Mouse (Mus musculus) c-Kit-negative CD71-positive TER-119-positive erythroid progenitor cells, embryonic 14.5 days (primary cell): ENCODE results near the gene Lgals9.

Experiments used
- DNase-seq: peaks from one replicate; pipeline ENCODE4 v3.0.0-alpha.2; 2013; ENCODE audit warnings: low read depth, low spot score

Gene Lgals9

GRCm38 (mm10) chr11:78984483-78985177 lies at the start of gene Lgals9:
Gene Lgals9, minus strand, starts transcription at chr11:78984946.
- DNase-seq, result no peak

DNA sequence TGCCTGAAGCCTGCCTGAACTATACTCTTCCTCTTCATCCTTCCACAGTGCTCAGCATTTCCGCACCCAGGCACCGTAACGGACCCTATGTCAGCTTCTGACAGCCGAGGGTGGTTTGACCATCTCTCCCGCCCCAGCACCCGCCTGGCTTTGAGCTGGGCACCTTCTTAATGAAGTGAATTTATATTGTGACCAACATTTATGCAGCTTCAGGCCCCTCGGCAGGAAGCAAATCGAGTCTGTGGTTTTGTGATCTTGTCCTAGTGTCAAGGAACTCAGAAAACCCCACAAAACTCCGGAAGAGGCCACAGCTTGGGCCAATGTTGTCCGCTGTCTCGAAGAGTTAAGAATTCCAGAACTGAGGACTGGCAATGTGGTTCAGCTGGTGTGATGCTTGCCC lies 48.9 kb upstream of the Lgals9 start:
- no peak for DNase-seq

DNA sequence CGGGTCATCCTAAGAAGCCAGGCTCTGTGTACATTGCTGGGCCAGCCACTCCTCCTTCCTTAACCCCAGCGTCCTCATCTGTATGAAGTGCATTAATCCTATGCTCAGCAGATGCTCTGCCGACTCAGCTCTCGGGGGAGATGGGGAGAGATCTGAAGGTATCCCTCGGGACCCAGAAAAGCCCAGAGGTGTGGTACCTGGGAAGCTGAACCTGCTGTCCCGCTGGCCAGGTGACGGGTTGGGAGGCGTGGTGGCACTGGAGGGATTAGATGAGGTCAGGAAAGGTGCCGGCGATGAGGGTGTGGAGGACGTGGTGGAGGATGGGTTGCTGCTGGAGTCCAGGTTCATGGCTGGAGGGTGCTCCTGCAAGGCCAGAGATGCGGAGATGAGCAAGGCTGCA lies 48.3 kb upstream of the Lgals9 start:
- no peak for DNase-seq

DNA sequence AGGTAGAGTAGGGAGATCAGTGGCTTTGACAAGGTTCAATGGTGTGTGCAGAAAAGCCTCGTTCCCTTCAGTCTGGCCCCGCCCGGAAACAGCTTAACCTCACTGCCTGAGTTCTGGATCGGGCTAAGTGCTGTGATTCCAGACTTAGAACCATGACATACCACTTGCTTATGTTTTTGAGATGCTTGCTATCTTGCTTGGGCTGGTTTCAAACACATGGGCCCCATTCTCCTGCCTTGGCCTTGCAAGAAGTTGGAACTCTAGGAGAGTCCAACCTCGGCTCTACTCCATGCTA lies 46.7 kb upstream of the Lgals9 start:
- DNase-seq, result no peak

- DNase-seq, result peak; percentile 58
Measured at GRCm38 (mm10) chr11:79030570-79031451, 46.1 kb upstream of the Lgals9 start.

DNA sequence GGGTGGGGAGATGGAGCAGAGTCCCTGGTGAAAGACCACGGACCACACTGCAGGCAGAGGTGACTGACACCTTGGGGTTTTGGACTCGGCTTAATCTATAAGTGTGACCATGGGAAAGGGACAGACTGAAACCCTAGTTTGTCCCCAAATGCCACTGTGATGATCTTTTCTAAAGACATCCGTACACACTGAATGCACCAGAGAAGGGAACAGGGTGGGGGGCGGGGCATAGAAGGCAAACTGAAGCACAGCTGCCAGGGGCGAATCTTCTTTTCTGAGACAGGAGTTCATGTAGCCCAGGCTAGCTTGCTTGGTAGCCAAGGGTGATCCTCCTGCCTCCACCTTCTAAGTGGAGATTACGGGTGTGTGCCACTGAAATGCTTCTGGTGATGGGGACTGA lies 39.0 kb upstream of the Lgals9 start:
- no peak for DNase-seq

- DNase-seq, result no peak
Measured at GRCm38 (mm10) chr11:79023342-79023741, 38.6 kb upstream of the Lgals9 start.

GRCm38 (mm10) chr11:79022836-79023235 lies 38.1 kb upstream of the Lgals9 start:
- DNase-seq, result no peak

DNA sequence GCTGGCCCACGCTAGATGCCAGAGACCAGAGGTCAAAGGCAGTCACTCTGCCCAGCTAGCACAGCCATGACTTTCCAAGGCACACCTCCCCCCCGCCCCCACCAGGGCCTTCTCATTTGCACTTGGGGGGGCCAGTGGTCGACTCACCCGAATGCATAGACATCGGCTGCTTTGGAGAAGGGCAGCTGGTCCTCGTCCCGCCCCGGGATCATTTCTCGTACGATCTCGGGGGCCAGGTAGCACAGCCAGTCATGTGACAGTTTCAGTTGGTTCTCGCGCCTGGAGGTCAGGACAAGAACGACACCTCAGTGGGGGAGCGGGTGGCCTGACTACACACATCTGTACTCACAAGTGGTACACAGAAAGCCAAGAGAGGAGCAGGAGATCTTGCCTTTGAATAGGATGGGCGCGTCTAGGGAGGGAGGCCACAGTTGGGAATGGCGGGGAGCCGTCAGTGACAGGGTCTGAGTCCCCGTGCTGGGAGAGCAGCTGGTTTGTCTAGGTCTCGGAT lies 35.8 kb upstream of the Lgals9 start:
- no peak for DNase-seq

- DNase-seq, result peak; percentile 50
Measured at GRCm38 (mm10) chr11:79019839-79020534, 35.2 kb upstream of the Lgals9 start.

DNA sequence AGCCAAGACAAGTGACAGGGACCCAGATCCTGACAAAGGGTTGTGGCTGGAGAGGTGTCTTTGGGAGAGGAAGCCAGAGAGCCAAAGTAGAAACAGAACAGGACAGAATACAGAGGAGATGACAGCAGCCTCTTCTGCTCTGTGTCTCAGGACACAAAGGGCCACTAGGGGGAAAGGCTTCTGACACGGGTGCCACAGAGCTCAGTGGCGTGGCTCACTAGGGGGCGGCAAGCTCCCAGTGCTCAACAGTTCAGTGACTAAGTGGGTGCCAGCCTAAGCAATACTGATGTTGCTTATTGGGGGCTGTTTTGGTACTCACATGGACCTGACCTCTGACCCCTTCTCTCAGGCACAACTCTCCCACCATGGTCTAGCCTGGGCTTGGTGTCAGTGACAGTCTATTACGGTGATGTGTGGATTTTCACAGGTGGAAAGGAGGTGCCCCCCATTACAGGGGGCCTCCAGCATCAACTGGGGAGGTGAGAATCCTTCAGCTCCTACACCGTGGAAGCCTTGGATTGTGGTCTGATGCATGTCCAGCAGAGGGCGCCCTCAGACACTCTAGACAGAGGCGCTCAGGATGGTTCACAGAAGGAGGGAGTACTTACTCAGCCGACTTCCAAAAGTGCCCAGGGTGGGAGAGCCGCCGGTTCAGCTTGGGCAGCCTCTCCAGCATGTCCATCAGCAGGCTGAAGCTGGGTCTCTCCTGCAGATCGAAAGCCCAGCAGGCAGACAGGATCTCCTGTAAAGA lies 34.4 kb upstream of the Lgals9 start:
- DNase-seq, result peak; percentile 57

- DNase-seq, result no peak
Measured at GRCm38 (mm10) chr11:79017161-79017606, 32.4 kb upstream of the Lgals9 start.

DNA sequence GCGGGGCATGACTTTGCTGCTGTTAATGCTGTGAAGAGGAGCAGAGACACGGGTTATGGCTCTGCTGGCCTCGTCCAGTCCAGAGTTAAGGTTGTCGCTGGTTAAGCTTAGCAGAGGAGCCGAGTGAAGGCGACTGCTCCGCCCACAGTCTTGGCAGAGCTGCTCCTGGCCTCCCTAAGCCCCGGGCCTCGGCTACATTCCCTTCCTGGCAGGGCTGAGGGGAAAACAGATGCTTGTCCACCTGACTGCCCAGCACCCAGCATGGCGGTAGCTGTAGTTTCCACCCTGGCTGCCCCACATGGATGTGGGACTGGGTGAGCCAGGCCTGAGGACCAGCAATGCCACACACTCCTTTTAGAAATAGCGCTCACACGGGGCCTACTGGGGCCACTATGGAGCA lies 31.5 kb upstream of the Lgals9 start:
- DNase-seq, result no peak

DNA sequence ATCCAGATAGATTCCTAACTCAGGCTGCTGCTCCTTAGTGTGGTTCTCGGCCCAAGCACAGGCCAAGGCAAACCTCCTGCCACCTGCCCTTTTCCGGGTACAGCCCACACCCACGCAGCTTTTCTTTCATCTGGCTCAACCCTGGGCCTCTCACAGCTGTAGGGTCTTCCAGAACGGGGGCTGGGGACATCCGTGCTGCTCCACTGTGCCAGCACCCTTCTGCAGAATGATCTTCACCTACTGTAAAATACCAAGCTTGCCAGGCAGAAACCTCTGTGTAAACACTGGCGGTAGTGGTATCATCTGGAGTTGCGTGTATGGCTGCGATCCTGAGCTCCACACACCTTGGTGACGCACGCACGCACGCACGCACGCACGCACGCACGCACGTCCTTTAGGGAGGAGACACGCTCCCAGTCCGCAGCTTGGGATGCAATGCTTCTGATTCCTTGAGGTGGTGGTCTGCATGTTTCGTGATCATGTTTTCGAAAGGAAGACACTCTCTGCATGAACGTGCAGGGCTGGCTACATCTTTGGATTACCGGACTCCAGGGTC lies 31.0 kb upstream of the Lgals9 start:
- DNase-seq, result no peak

DNA sequence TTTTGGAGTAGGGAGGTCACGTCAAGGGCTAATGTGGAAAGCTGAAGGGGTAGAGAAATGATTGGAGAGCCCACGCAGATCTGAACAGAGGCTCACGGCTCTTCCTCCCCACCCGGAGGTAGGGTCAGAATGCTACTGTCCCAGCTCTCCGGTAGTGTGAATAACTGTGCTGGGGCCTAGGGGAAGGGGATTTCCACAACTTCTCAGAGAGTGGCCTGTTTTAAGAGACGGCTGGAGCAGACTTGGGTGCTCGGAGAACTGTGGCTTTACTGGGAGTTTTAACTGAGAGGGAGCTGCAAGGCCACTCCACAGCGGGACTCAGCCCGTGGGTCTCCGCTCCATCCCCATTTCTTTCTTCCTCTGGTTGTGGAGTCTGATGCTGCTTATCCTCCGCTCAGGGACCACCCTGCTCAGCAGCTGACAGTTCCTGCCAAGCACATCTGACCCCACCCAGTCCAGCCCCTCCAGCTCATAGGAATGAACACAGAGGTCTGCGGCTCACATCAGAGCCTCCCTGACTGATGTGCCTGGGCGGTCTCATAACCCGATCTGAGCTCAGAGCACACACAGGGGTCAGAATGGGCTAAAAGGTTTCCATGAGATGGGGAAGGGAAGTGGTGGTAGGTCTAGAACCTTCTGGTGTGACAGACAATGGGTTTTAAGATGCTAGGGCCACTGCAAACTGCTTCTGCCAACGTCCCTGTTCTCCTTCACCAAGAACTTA lies 30.0 kb upstream of the Lgals9 start:
- no peak for DNase-seq

DNA sequence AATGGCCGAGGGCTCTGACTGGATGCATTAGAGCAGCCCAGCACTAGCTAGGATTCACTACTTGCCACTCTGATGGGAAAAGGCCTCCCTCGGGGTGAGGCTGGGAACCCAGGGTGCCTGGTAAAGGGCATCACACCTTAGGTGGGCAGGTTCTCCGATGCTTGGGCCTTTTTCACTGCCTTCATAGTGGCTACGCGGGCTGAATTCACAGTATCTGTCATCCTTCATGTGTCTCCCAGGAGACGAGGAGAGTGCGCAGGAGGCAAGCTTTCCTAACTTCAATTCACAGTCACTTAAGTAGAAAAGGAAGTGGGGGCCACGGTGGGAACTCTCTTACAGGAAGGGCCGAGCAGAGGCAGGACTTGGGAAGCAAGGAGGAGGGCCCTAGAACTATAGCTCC lies 29.1 kb upstream of the Lgals9 start:
- DNase-seq, result no peak

DNA sequence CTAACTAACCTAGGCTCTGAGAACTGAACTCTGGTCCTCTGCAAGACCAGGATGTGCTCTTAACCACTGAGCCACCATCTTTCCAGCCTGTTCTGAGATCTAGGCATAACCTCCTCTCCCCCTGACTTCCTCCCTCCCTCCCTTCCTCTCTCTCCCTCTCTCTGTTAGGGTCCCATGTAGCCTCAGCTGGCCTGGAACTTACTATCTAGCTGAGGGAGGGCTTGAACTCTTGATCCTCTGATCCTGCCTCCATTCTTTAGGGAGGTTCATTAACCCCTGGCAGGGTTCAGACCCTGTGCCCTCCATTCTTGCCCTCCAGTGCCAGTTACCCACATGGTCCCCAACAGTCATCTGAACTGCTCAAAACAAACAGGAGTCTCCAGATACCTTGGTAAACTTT lies 28.3 kb upstream of the Lgals9 start:
- DNase-seq, result no peak

DNA sequence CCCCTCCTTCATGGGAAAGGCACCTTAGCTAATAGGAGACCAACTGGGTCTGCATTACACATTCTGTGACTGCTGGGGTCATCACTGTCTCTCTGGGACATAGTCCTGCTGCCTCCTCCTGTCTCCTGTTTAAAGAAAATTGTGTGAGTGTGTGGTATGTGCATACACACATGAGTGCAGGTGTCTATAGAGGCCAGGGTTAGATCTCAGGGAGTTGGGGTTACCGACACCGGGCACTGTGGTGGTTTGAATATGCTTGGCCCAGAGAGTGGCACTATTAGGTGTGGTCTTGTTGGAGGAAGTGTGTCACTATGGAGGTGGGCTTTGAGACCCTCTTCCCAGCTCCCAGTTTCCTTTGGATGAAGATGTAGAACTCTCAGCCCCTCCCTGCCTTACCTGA lies 27.8 kb upstream of the Lgals9 start:
- DNase-seq, result no peak

DNA sequence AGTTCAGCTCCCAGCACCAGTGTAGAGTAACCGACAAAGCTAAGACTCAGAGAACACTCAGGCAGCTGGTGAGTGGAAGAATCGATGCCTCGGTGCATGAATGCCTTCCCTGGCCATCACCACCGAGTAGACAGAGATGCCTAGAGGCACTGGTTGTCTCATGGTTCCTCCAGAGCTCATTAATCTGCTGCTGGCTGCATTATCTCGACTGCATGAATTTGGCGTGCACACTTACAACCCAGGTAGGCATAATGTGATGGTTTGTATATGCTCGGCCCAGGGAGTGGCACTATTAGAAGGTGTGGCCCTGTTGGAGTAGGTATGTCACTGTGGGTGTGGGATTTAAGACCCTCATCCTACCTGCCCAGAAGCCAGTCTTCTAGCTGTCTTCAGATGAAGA lies 24.1 kb upstream of the Lgals9 start:
- DNase-seq, result no peak

DNA sequence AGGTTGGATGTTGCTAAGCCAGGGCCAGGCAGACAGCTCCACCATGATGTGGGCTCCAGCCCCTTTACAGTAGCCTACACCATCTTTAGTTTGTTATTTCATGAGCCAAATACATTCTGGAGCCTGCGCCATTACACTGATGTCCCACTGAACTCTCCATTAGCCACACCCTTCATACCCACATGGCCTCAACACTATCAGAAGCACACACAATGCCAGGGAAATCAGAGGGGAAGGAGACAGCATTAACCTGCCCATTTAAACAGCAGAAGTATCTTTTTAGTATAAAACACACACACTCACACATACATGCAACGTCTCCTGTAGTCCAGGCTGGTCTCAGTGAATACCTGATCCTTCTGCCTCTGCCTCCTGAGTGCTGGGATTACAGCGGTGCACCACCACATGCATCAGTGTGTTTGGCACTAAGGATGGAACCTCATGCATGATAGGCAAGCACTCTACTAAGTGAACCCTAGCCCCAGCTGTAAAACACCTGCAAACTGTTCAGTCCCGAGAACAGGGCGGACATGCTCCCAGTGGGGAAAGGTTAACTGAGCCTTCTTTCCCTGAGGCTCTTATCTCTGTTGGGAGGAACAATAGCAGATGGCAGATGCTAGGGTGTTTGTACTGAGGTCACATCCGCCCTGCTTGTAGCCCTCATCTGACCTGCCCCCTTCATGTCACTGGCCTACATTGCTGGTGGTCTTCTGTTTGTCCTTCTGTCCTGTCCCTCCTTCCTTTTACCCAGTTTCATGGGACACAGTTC lies 23.4 kb upstream of the Lgals9 start:
- DNase-seq, result no peak
